Comparison of ENCODE assay signal across 1 mouse cellular context in genomic region chr11:5046321-5046926, GRCm38 (mm10).
TF ChIP-seq lines count a peak whose summit lies in the region.

No protein-coding gene starts in this region.

TF ChIP-seq in MEL, 35 proteins besides CTCF, POLR2A, EP300 and RAD21:
- TF ChIP-seq ZNF384 (IDR thresholded peaks at IDR 0.05; ENCODE audit: low read depth, low read length) (no peak), ZMIZ1 (IDR thresholded peaks at IDR 0.05; ENCODE audit: low read depth, low read length) (no peak), JUND (IDR thresholded peaks at IDR 0.05; ENCODE audit: low read depth, low read length) (no peak), CHD1 (IDR thresholded peaks at IDR 0.05; ENCODE audit: low read depth, low read length) (no peak), ZKSCAN1 (IDR thresholded peaks at IDR 0.05; ENCODE audit: low read depth, low read length) (no peak), ETS1 (IDR thresholded peaks at IDR 0.05; ENCODE audit: low read depth, low read length) (no peak), SMC3 (IDR thresholded peaks at IDR 0.05; ENCODE audit: low read depth, low read length) (no peak)
